Mouse (Mus musculus) heart, embryonic 14.5 days (tissue): ENCODE results near the gene V1rd19. TPM values are rescaled to one million over a fixed set of nuclear protein-coding genes. Genes with fewer than 3 reads are reported as not detected.
"Not testable (repeated sequence)": the region's sequence is repeated elsewhere in the genome, so short reads cannot be mapped to it uniquely, and the experiment has no call there.

Experiments used
- ATAC-seq: fragments of 200-750 bp; cut with Nextera tagmentation; 2 replicates; pipeline ENCODE4 v1.8.0; 2017; ENCODE audit warnings: low read depth, moderate TSS enrichment; ENCODE audit not compliant: insufficient number of reproducible peaks, insufficient read depth, low FRiP score
- H3K27ac ChIP-seq, 2 experiments: fragments of 200-500 bp in 1 of 2; fragments of 300-500 bp in 1 of 2; sonication (generic) in 1 of 2; replicated peaks in 1 of 2; 2 replicates each; pipeline ENCODE4 v1.5.1; 2012 to 2014; ENCODE audit warnings: low read depth in 2 of 2, low read length in 2 of 2, control low read depth in 1 of 2, mild to moderate bottlenecking in 1 of 2, mixed read lengths in 1 of 2; ENCODE audit not compliant: control insufficient read depth in 1 of 2, insufficient read depth in 1 of 2
- H3K27me3 ChIP-seq: fragments of 300-500 bp; sonication (generic); 2 replicates; pipeline ENCODE4 v1.6.1; 2014; ENCODE audit warnings: mild to moderate bottlenecking, low read length, control low read depth; ENCODE audit not compliant: control insufficient read depth, insufficient read depth
- H3K36me3 ChIP-seq: fragments of 300-500 bp; sonication (generic); 2 replicates; pipeline ENCODE4 v1.6.1; 2014; ENCODE audit warnings: mild to moderate bottlenecking, control low read depth, low read length, mixed read lengths; ENCODE audit not compliant: control insufficient read depth, insufficient read depth
- H3K4me1 ChIP-seq, 2 experiments: fragments of 200-500 bp in 1 of 2; fragments of 300-500 bp in 1 of 2; sonication (generic) in 1 of 2; 2 replicates each; pipeline ENCODE4 v1.6.1; 2012 to 2014; ENCODE audit warnings: low read length in 2 of 2, control low read depth in 1 of 2, mixed read lengths in 1 of 2; ENCODE audit not compliant: control insufficient read depth in 2 of 2, insufficient read depth in 2 of 2
- H3K4me2 ChIP-seq: fragments of 300-500 bp; sonication (generic); 2 replicates; pipeline ENCODE4 v1.6.1; 2014; ENCODE audit warnings: mild to moderate bottlenecking, low read length
- H3K4me3 ChIP-seq, 2 experiments: fragments of 200-500 bp in 1 of 2; fragments of 300-500 bp in 1 of 2; sonication (generic) in 1 of 2; 2 replicates each; pipeline ENCODE4 v1.5.1; 2012 to 2014; ENCODE audit warnings: low read length in 2 of 2, mild to moderate bottlenecking in 2 of 2, control low read depth in 1 of 2, low read depth in 1 of 2, moderate library complexity in 1 of 2; ENCODE audit not compliant: control insufficient read depth in 1 of 2, insufficient read depth in 1 of 2
- H3K9ac ChIP-seq: fragments of 300-500 bp; sonication (generic); 2 replicates; pipeline ENCODE4 v1.6.1; 2014; ENCODE audit warnings: mild to moderate bottlenecking, low read length
- H3K9me3 ChIP-seq: fragments of 300-500 bp; sonication (generic); 2 replicates; pipeline ENCODE4 v1.6.1; 2016; ENCODE audit warnings: low read length, control low read depth; ENCODE audit not compliant: control insufficient read depth
- WGBS: fragments of 180-500 bp; shearing (Covaris S2); extraction: QIAGEN DNeasy Blood & Tissue Kit; methylation state at CpG from one replicate; pipeline ENCODE4 v1.1.7; 2014; 5-methylcytosine and 5-hydroxymethylcytosine counted together
- polyA plus RNA-seq: library from polyadenylated mRNA; unstranded; fragments of >200 nt; fragmentation: Nextera tagmentation; extraction: Ambion mirVana; gene quantifications from 2 replicates; pipeline ENCODE4 v1.2.1, GENCODE M21; 2014

V1rd19 gene
- polyA plus RNA-seq, result not detected in 2 replicates

DNA sequence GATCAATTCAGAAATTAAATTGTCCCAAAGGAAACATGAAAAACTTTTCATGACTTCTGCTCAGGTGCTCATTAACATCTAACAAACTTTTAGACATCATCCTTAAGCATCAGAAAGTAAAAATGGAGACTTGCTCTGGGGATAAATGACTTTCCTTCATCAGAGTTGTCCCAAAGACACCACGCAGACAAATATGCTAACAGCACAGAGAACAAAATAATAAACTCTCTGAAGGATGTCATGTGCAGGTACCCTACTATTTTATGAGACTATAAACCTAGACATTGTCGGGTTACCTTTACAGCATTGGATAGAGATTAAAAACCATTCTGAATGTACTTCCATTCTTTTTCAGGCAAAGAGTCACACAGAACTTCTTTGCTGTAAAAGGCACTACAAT lies at the start of gene V1rd19:
Gene V1rd19 (plus strand): TSS at position 301 of the 400 bp plus-strand sequence.
- H3K4me1 ChIP-seq, result no peaks in the 10 kb centered on the region
- no peak within 1 kb of the TSS for H3K4me3 ChIP-seq
- no peaks in the 10 kb centered on the region for H3K27me3 ChIP-seq
- 52% methylated on average over 2 of the region's 2 CpGs for WGBS
- no peaks in the 10 kb centered on the region for H3K36me3 ChIP-seq
- H3K9me3 ChIP-seq, result peaks cover 13% of the 10 kb centered on the region
- no peak within 1 kb of the TSS for H3K27ac ChIP-seq
- no peak for ATAC-seq
- H3K4me2 ChIP-seq, result no peak within 1 kb of the TSS
- H3K9ac ChIP-seq, result no peak within 1 kb of the TSS

DNA sequence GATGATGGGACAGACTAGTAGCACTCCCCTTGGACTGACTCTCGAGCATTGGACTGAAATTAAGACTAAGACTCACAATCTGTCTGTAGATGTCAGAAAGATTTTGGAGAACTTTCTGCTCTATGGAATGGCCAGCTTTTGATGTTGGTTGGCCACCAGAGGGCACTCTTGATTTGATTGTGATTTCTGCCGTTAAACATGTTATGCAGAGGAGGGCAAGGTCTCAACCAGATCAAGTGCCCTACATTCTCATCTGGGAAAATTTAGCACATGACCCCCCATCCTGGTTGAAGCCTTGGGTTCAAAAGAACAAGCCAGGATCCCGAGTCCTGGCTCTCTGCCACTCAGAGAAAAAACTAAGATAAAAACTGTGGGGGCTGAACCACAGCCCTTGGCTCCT lies 33.4 kb upstream of the V1rd19 start:
- ATAC-seq, result not testable (repeated sequence)
- WGBS, result 41% methylated on average over 3 of the region's 3 CpGs

DNA sequence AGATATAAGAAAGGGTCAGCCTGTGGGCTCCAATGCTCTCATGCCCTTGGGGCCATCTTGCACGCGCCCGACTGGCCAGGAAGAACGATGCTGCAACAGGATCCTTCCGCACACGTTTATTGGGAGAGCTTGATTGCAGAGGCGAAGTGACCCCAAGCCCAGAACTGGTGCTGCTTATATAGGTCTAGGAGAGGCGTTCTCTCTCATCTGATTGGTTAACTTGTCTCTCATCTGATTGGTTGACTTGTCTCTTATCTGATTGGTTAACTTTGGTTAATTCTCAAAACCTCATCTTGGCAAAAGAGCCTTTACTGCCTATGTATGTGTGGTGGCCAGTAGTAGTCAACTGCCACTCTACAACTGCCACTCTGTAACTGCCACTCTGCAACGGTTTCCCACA lies 27.2 kb upstream of the V1rd19 start, which contains the start of gene Vmn1r181:
Gene Vmn1r181 (plus strand): TSS at position 301 of the 400 bp plus-strand sequence.
- H3K9me3 ChIP-seq, result peaks cover 24% of the 10 kb centered on the region
- not testable (repeated sequence) for H3K27ac ChIP-seq, H3K4me1 ChIP-seq, H3K27me3 ChIP-seq, ATAC-seq, H3K4me2 ChIP-seq, H3K4me3 ChIP-seq, H3K9ac ChIP-seq, H3K36me3 ChIP-seq
- 77% methylated on average over 7 of the region's 9 CpGs for WGBS

More for the DNA sequence above, 33.4 kb upstream of the V1rd19 start:
- not testable (repeated sequence) for H3K4me2 ChIP-seq, H3K9ac ChIP-seq, H3K27ac ChIP-seq, H3K4me3 ChIP-seq, H3K4me1 ChIP-seq, H3K36me3 ChIP-seq, H3K27me3 ChIP-seq
- peaks cover 16% of the 10 kb centered on the region; the same call in 1 of the 2 replicates for H3K9me3 ChIP-seq

DNA sequence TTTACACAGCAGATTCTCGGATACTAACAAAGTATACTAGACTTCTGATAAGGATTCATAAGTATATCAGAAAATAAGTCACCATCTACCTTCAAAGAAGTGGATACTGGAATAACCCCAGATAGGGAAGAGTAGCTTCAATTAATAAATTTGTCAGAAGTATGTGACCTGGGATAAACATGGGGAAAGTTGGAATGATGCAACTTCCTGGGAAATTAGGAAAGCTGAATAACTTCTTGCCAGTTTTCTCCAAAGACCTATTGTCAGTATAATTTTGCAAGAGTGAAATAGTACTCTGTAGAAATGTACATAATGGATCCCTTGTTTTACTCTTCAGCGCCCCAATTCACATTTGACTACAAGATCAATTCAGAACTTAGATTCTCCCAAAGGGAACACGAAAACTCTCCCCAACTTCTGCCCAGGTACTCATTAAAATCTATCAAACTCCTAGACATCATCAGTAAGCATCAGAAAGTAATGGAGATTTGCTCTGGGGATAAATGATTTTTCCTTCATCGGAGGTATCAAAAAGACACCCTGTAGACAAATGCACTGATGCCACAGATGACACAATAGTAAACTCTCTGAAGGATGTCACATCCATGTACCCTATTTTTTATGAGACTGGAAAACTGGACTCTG lies 51.3 kb downstream of the V1rd19 start, which contains the start of gene Vmn1r183:
Gene Vmn1r183 (plus strand): TSS at position 595 of the 645 bp plus-strand sequence.
- no peak for ATAC-seq

More for the DNA sequence above, 51.3 kb downstream of the V1rd19 start, which contains the start of gene Vmn1r183:
- no peaks in the 10 kb centered on the region for H3K36me3 ChIP-seq
- no peaks in the 10 kb centered on the region for H3K27me3 ChIP-seq
- H3K9ac ChIP-seq, result no peak within 1 kb of the TSS
- H3K9me3 ChIP-seq, result no peaks in the 10 kb centered on the region
- H3K4me2 ChIP-seq, result no peak within 1 kb of the TSS
- no peaks in the 10 kb centered on the region for H3K4me1 ChIP-seq
- no peak within 1 kb of the TSS for H3K4me3 ChIP-seq
- H3K27ac ChIP-seq, result no peak within 1 kb of the TSS
- 69% methylated on average over 4 of the region's 4 CpGs for WGBS

Other genes starting within 250 kb of the V1rd19 start
- gene Vmn1r174, start 249.4 kb upstream of the V1rd19 start, polyA plus RNA-seq, result not detected in 2 replicates
- gene Vmn1r175, start 191.0 kb upstream of the V1rd19 start, polyA plus RNA-seq, result not detected in 2 replicates
- gene Vmn1r176, start 164.3 kb upstream of the V1rd19 start, polyA plus RNA-seq, result not detected in 2 replicates
- not detected in 2 replicates for gene Vmn1r177, start 135.2 kb upstream of the V1rd19 start, polyA plus RNA-seq
- not detected in 2 replicates for gene Vmn1r178, start 109.7 kb upstream of the V1rd19 start, polyA plus RNA-seq
- gene Vmn1r179, start 74.7 kb upstream of the V1rd19 start, polyA plus RNA-seq, result not detected in 2 replicates
- not detected in 2 replicates for gene Vmn1r180, start 51.1 kb upstream of the V1rd19 start, polyA plus RNA-seq
- gene Vmn1r181, start 27.1 kb upstream of the V1rd19 start, polyA plus RNA-seq, result not detected in 2 replicates
- gene Vmn1r183, start 51.6 kb downstream of the V1rd19 start, polyA plus RNA-seq, result not detected in 2 replicates
- gene Zfp180, start 80.2 kb downstream of the V1rd19 start, polyA plus RNA-seq, result 13.5 and 14.8 TPM in 2 replicates
- 5.3 and 5.6 TPM in 2 replicates for gene Zfp112, start 110.6 kb downstream of the V1rd19 start, polyA plus RNA-seq
- gene Zfp235, start 132.5 kb downstream of the V1rd19 start, polyA plus RNA-seq, result 8.7 and 9.3 TPM in 2 replicates
- gene Zfp114, start 173.4 kb downstream of the V1rd19 start, polyA plus RNA-seq, result 3.2 and 3.3 TPM in 2 replicates
- gene Zfp111, start 209.8 kb downstream of the V1rd19 start, polyA plus RNA-seq, result 6.6 and 7.1 TPM in 2 replicates
- 2.3 and 3.4 TPM in 2 replicates for gene Zfp109, start 235.9 kb downstream of the V1rd19 start, polyA plus RNA-seq